Mouse (Mus musculus) hindbrain, embryonic 14.5 days (tissue): ENCODE data around the gene Tmem150a. TPM values are rescaled to one million over a fixed set of nuclear protein-coding genes. Genes with fewer than 3 reads are reported as not detected.

ENCODE experiments used
- ATAC-seq: fragments of 200-750 bp; cut with Nextera tagmentation; 2 replicates; pipeline ENCODE4 v1.8.0; 2017; ENCODE audit warnings: moderate number of reproducible peaks, mild to moderate bottlenecking, moderate TSS enrichment, moderate library complexity; ENCODE audit not compliant: low FRiP score
- DNase-seq: peaks from one replicate; pipeline ENCODE4 v3.0.0-alpha.2; 2015; ENCODE audit warnings: low spot score
- H3K27ac ChIP-seq: fragments of 300-500 bp; sonication (generic); 2 replicates; pipeline ENCODE4 v1.5.1; 2014; ENCODE audit warnings: mild to moderate bottlenecking, moderate library complexity
- H3K27me3 ChIP-seq: fragments of 300-500 bp; sonication (generic); 2 replicates; pipeline ENCODE4 v1.6.1; 2014; ENCODE audit warnings: mild to moderate bottlenecking, low read length, mixed read lengths; ENCODE audit not compliant: control insufficient read depth, insufficient read depth
- H3K36me3 ChIP-seq: fragments of 300-500 bp; sonication (generic); replicated peaks from 2 replicates; pipeline ENCODE4 v1.6.1; 2014; ENCODE audit not compliant: control insufficient read depth, insufficient read depth
- H3K4me1 ChIP-seq: fragments of 300-500 bp; sonication (generic); replicated peaks from 2 replicates; pipeline ENCODE4 v1.6.1; 2014; ENCODE audit warnings: antibody characterized with exemption, low read length, mixed read lengths; ENCODE audit not compliant: control insufficient read depth, insufficient read depth
- H3K4me2 ChIP-seq: fragments of 300-500 bp; sonication (generic); replicated peaks from 2 replicates; pipeline ENCODE4 v1.6.1; 2014; ENCODE audit warnings: mild to moderate bottlenecking, moderate library complexity
- H3K4me3 ChIP-seq: fragments of 300-500 bp; sonication (generic); replicated peaks from 2 replicates; pipeline ENCODE4 v1.5.1; 2014; ENCODE audit warnings: mild to moderate bottlenecking, low read length
- H3K9ac ChIP-seq: fragments of 300-500 bp; sonication (generic); 2 replicates; pipeline ENCODE4 v1.6.1; 2014
- H3K9me3 ChIP-seq: fragments of 300-500 bp; sonication (generic); 2 replicates; pipeline ENCODE4 v1.6.1; 2016; ENCODE audit warnings: low read length; ENCODE audit not compliant: control insufficient read depth
- WGBS: fragments of 180-500 bp; shearing (Covaris S2); extraction: QIAGEN DNeasy Blood & Tissue Kit; methylation state at CpG from one replicate; pipeline ENCODE4 v1.1.7; 2014; 5-methylcytosine and 5-hydroxymethylcytosine counted together
- polyA plus RNA-seq: library from polyadenylated mRNA; unstranded; fragments of >200 nt; fragmentation: Nextera tagmentation; extraction: Ambion mirVana; gene quantifications from 2 replicates; pipeline ENCODE4 v1.2.1, GENCODE M21; 2014

The Tmem150a gene
- polyA plus RNA-seq, 1 experiment from 2014 or later, result 26.8 TPM

DNA sequence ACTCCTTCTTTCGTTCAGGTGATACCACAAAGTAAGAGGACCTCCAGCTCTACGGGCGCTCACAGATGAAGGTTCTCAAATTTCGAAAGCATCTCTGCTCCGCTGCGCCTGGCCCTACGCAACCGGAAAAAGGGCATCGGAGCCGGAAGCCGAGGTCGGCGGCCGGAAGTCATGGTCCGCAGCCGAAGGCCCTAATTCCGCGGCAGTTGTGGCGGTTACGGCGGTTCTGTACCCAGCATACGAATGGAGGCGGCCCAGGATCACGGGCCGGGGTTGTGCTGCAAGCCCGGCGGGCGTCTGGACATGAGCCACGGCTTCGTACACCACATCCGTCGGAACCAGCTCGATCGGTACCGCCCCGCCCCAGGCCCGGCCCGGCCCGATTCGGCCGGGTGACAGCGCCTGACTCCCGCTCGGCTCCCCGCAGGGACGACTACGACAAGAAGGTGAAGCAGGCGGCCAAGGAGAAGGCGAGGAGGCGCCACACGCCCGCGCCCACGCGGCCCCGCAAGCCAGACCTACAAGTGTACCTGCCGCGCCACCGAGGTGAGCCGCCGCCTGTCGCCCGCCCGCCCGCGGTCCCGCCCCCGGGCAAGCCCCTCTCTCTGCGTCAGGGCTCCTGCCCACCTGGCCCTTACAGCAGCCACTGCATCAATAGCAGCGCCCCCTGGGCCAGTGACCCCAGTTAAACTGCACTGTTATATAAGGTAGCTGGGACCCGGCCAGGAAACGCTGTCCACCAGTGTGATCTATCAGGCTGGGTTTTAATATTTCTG lies 7.9 kb upstream of the Tmem150a start, which contains the start of gene 0610030E20Rik:
TSS of gene 0610030E20Rik (plus strand) at position 152 of the 776 bp plus-strand sequence.
- Histone ChIP-seq H3K27ac (peak within 1 kb of the TSS; percentile 87), H3K27me3 (peaks cover 3% of the 10 kb centered on the region; the same call in 1 of the 2 replicates)

DNA sequence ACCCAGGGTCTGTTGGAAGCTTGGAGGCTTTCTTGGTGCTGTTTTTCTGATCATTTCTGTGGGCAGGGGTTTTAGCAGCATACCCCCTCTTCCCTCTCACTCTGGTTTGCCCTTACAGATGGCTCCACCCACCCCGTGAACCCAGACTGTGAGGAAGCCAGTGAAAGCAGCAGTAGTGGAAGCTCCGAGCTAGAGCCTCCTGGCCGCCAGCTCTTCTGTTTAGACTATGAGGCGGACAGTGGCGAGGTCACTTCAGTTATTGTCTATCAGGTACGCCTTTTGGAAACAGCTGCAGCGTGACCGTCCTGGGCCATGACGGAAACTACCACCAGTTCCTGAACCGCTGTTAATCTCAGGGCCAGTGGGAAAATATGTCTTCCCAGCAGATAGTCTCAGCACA lies 6.8 kb upstream of the Tmem150a start:
- peaks cover 3% of the 10 kb centered on the region; the same call in 1 of the 2 replicates for H3K27me3 ChIP-seq
- ATAC-seq, result no peak
- no peaks in the 10 kb centered on the region for H3K9me3 ChIP-seq
- 81% methylated on average over 10 of the region's 10 CpGs for WGBS
- H3K9ac ChIP-seq, result peak overlapping the region; percentile 89; the same call in 1 of the 2 replicates
- peaks cover 25% of the 10 kb centered on the region for H3K36me3 ChIP-seq
- peak overlapping the region; percentile 87; the same call in 1 of the 2 replicates for H3K4me3 ChIP-seq
- peak overlapping the region; percentile 78 for H3K4me2 ChIP-seq
- H3K27ac ChIP-seq, result no peak overlapping the region
- DNase-seq, result no peak
- peaks cover 30% of the 10 kb centered on the region for H3K4me1 ChIP-seq

More for the DNA sequence above, 7.9 kb upstream of the Tmem150a start, which contains the start of gene 0610030E20Rik:
- H3K4me3 ChIP-seq, result peak within 1 kb of the TSS; percentile 87
- peak within 1 kb of the TSS; percentile 78 for H3K4me2 ChIP-seq
- under 1% methylated on average over 61 of the region's 72 CpGs for WGBS
- peaks cover 32% of the 10 kb centered on the region for H3K4me1 ChIP-seq
- peak; percentile 80 for DNase-seq
- ATAC-seq, result peak; percentile 79
- peaks cover 25% of the 10 kb centered on the region for H3K36me3 ChIP-seq
- peak within 1 kb of the TSS; percentile 89 for H3K9ac ChIP-seq
- no peaks in the 10 kb centered on the region for H3K9me3 ChIP-seq

DNA sequence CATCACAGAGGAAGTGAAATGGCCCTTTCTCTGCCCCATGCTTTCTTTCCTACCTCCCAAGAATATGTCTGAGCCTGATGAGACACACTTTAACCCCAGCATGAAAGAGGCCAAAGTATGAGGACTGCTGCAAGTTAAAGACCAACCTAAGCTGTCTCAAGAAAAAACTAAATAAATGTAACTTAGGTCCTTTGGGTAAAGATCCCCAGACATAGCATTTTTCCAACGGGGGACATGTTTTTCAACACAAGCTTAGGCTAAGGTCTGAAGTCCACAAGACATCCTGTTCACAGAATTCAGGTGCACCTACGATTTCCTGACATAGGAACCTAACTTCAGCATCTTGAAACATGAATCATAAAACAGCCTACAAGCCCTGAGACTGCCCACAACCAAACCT lies 5.0 kb upstream of the Tmem150a start:
- no peak overlapping the region for H3K9ac ChIP-seq
- H3K27ac ChIP-seq, result no peak overlapping the region
- no peak for ATAC-seq
- no peak for DNase-seq
- H3K4me3 ChIP-seq, result no peak overlapping the region
- peaks cover 25% of the 10 kb centered on the region for H3K36me3 ChIP-seq
- H3K27me3 ChIP-seq, result peaks cover 3% of the 10 kb centered on the region; the same call in 1 of the 2 replicates
- WGBS, result 93% methylated on average over 2 of the region's 2 CpGs
- H3K4me2 ChIP-seq, result no peak overlapping the region
- peaks cover 26% of the 10 kb centered on the region for H3K4me1 ChIP-seq
- H3K9me3 ChIP-seq, result no peaks in the 10 kb centered on the region

DNA sequence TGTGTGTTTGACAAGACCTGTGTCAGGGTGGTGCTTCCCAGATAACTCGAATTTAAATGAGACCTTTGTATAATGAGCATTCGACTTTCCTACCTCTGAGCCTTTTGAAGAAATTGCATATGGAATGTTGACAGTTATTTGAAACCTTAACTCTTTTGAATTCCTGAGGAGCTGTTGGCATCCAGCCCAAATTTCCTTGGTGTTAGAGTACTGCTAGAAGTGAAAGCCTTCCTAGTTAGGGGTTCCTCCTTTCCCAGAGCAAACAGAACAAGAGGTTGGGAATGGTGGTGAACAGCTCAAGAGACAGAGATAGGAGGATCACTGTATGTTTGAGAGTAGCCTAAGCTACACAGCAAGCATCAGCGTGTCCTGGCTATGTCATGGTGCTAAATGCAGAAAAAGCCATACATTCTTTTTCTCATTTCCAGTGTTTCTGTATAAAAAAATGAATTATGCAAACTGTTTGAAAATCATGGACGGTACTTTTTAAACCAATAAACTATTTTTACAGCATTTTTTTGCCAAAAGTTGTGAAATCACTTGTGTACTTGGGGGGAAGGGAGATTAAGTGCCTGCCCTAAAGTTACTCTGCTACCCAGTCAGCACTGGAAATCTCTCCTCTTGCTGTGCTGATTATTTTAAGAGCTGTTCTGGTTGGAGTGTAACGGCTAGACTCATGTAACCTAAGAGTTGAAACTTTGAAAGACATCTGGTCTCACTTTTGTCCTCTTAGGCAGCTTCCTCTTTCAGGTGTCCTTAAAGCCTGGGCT lies 2.4 kb upstream of the Tmem150a start:
- Histone ChIP-seq H3K36me3 (peaks cover 34% of the 10 kb centered on the region), H3K9ac (no peak overlapping the region), H3K9me3 (no peaks in the 10 kb centered on the region), H3K27me3 (no peaks in the 10 kb centered on the region), H3K4me3 (no peak overlapping the region), H3K4me1 (peaks cover 18% of the 10 kb centered on the region; the same call in 1 of the 2 replicates), H3K27ac (no peak overlapping the region), H3K4me2 (no peak overlapping the region)
- 75% methylated on average over 5 of the region's 5 CpGs for WGBS
- no peak for ATAC-seq
- DNase-seq, result no peak

DNA sequence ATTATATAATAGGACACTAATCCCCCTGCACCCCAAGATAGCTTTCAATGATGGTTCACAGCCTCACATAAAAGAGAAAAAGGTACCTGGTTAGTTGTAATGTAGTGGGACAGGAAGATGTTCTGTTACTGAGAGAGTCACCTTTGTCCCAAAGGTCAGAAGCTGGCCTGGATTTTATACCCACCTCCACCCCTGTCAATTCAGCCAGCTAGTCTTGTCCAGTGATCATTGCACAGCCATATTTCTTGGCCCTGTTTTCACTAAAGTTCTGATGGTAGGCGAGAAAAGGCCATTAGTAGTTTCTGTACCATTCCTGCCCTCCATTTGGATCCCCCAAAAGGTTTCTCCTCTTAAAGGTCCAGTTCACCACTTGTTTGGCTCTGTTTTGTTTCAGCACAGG lies 1.2 kb upstream of the Tmem150a start:
- WGBS, result 92% methylated on average over 1 of the region's 1 CpGs
- no peaks in the 10 kb centered on the region for H3K27me3 ChIP-seq
- no peak overlapping the region for H3K27ac ChIP-seq
- no peaks in the 10 kb centered on the region for H3K9me3 ChIP-seq
- peaks cover 8% of the 10 kb centered on the region; the same call in 1 of the 2 replicates for H3K4me1 ChIP-seq
- ATAC-seq (no peak), DNase-seq (no peak)
- H3K9ac ChIP-seq, result no peak overlapping the region
- no peak overlapping the region for H3K4me3 ChIP-seq
- H3K36me3 ChIP-seq, result peaks cover 39% of the 10 kb centered on the region
- peak overlapping the region; percentile 97; the same call in 1 of the 2 replicates for H3K4me2 ChIP-seq

DNA sequence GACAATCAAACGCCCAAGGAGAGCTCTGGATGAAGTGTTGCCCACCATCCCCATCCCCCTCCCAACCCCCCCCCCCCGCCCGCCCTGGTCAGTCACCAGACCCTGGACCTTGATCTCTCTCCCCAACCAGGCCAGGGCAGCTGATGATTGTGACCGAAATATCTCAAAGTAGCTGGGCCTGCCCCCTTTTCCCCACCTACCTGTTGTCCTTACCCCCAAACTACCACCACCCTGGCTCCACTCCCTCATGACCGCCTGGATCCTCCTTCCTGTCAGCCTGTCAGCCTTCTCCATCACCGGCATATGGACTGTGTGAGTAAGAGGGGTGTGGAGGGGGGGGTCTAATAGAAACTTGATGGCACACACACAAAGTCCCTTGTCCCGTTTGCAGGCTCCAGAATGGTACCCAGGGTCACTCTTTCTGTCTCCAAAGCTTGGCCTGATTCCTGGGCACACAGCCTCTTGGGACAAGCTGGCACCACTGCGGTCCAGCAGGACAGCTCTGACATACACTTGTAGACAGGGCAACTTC lies 820 bp downstream of the Tmem150a start:
- H3K27me3 ChIP-seq, result no peaks in the 10 kb centered on the region
- peaks cover 9% of the 10 kb centered on the region for H3K4me1 ChIP-seq
- peak; percentile 5; the same call in 1 of the 2 replicates for ATAC-seq
- peaks cover 42% of the 10 kb centered on the region for H3K36me3 ChIP-seq
- WGBS, result 42% methylated on average over 6 of the region's 8 CpGs
- DNase-seq, result no peak
- peak overlapping the region; percentile 75 for H3K4me3 ChIP-seq
- no peaks in the 10 kb centered on the region for H3K9me3 ChIP-seq
- peak overlapping the region; percentile 97 for H3K4me2 ChIP-seq
- peak overlapping the region; percentile 61 for H3K27ac ChIP-seq
- peak overlapping the region; percentile 81 for H3K9ac ChIP-seq

DNA sequence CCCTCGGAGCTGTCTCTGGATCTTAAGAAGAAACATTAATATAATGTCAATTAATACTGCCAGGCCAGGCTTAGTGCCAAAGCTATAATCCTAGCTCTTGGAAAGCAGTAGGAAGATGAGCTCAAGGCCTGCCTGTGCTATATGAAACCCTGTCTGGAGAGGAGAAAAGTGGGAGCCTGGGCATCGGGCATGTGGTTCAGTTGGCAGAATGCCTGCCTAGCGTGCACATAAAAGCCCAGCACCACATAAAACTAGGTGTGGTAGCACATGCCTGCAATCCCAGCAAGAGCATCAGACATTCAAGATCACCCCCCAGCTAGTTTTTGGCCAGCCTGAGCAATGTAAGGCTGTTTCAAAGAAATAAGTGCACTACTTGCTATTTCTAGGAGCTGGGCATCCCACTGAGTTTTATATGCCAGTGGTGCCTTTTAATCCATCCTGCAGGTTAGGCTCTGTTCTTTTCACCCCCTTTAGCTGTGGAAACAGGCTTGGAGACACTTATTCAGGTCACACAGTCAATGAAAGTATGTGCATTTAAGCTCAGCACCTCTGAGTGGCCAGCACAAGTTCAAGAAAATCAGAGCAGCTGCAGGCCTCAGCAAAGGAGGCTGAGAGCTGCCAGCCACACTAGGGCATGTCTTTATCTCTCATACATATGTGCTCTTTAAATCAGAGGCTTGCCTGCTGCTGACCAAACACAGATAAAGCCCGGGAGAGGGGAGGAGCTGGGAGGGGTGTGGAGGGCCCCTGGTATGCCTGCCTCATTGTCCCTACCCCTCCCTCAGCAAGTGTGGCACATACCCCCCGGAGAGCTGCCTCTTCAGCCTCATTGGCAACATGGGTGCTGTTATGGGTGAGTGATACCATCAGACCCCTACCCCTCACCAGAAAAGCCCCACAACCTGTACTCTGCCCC lies 2.2 kb downstream of the Tmem150a start:
- no peak overlapping the region for H3K4me3 ChIP-seq
- no peaks in the 10 kb centered on the region for H3K9me3 ChIP-seq
- H3K27me3 ChIP-seq, result no peaks in the 10 kb centered on the region
- ATAC-seq (no peak), DNase-seq (no peak)
- peaks cover 16% of the 10 kb centered on the region for H3K4me1 ChIP-seq
- no peak overlapping the region for H3K4me2 ChIP-seq
- no peak overlapping the region for H3K9ac ChIP-seq
- no peak overlapping the region for H3K27ac ChIP-seq
- 78% methylated on average over 5 of the region's 5 CpGs for WGBS
- H3K36me3 ChIP-seq, result peaks cover 37% of the 10 kb centered on the region

DNA sequence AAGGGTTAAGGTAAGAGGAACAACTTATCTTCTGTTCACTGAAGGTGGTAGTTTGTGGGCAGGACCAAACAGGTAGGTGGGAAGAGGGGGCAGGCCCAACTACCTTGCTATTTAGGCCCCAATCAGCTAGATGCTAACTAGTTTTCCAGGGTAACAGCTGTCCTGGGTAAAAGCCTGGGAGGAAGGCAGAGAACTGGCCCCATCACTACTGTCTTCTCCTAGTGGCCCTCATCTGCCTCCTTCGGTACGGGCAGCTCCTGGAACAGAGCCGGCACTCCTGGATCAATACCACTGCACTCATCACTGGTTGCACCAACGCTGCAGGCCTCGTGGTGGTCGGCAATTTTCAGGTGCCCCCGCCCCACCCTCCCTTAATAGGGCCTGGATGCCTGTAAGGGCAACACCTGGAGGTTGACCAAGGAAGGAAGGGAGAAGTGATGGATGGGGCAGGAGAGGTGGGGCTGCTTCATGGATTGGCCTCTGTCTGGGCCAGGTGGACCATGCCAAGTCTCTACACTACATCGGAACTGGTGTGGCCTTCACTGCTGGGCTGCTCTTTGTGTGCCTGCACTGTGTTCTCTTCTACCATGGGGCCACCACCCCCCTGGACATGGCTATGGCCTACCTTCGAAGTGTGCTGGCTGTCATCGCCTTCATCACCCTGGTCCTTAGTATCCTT lies 3.0 kb downstream of the Tmem150a start:
- peaks cover 37% of the 10 kb centered on the region for H3K36me3 ChIP-seq
- no peak overlapping the region for H3K9ac ChIP-seq
- H3K9me3 ChIP-seq, result no peaks in the 10 kb centered on the region
- DNase-seq (no peak), ATAC-seq (no peak)
- peaks cover 16% of the 10 kb centered on the region for H3K4me1 ChIP-seq
- H3K27me3 ChIP-seq, result no peaks in the 10 kb centered on the region
- no peak overlapping the region for H3K27ac ChIP-seq
- no peak overlapping the region for H3K4me2 ChIP-seq
- 93% methylated on average over 10 of the region's 10 CpGs for WGBS
- H3K4me3 ChIP-seq, result no peak overlapping the region
